Mouse (Mus musculus) bone marrow macrophage, adult 2 months (primary cell): ENCODE data around the gene Cd5. TPM values are rescaled to one million over a fixed set of nuclear protein-coding genes. Genes with fewer than 3 reads are reported as not detected.

Experiments
- H3K27ac ChIP-seq: 2 replicates; pipeline ENCODE4 v1.5.1; 2012; ENCODE audit warnings: low read depth, low read length; ENCODE audit not compliant: insufficient read depth
- H3K4me1 ChIP-seq: 2 replicates; pipeline ENCODE4 v1.6.1; 2012; ENCODE audit warnings: low read length; ENCODE audit not compliant: control insufficient read depth, insufficient read depth
- H3K4me3 ChIP-seq: 2 replicates; pipeline ENCODE4 v1.5.1; 2012; ENCODE audit warnings: mild to moderate bottlenecking, low read length, moderate library complexity; ENCODE audit not compliant: insufficient read depth
- CTCF ChIP-seq: IDR thresholded peaks from 2 replicates; pipeline ENCODE4 v1.5.1; 2012; ENCODE audit warnings: low read depth, mild to moderate bottlenecking, low read length, moderate library complexity
- POLR2A ChIP-seq: IDR thresholded peaks from 2 replicates; pipeline ENCODE4 v1.6.1; 2012; ENCODE audit warnings: mild to moderate bottlenecking, low read depth, low read length, borderline replicate concordance
- polyA plus RNA-seq: library from polyadenylated mRNA; stranded (reverse); fragments of >200 nt; gene quantifications from 2 replicates; pipeline ENCODE4 v1.2.4, GENCODE M21; 2012; ENCODE audit not compliant: missing spikeins, insufficient read depth, insufficient read length

Cd5 gene
- polyA plus RNA-seq, 1 experiment = not detected

GRCm38 (mm10) chr19:10773384-10773783 lies 34.6 kb upstream of the Cd5 start:
- TF ChIP-seq POLR2A = no peak
- TF ChIP-seq CTCF = no peak
- Histone ChIP-seq H3K27ac (no peak overlapping the region), H3K4me3 (no peak overlapping the region), H3K4me1 (no peaks in the 10 kb centered on the region)

- Histone ChIP-seq H3K4me1 (no peaks in the 10 kb centered on the region), H3K27ac (no peak overlapping the region), H3K4me3 (no peak overlapping the region)
- TF ChIP-seq CTCF (no peak), POLR2A (no peak)
These were observed 34.1 kb upstream of the Cd5 start for GRCm38 (mm10) chr19:10772866-10773265.

DNA sequence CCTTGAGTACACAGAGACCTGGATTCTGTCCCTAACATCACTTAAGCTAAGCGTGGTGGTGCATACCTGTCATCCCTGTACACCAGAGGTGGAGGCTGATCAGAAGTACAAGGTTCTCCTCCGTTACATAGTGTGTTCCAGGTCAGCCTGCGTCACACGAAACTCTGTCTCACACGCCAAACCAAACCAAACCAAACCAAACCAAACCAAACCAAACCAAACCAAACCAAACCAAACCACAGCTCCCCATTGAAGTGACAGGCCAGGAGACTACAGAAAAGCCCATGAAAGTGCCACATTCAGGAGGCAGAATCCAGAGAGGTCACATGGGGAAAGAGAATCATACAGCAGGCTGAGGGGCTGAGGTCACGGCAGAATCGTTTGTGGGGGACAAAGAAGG lies 33.2 kb upstream of the Cd5 start:
- H3K27ac ChIP-seq = no peak overlapping the region
- H3K4me3 ChIP-seq = no peak overlapping the region
- TF ChIP-seq POLR2A (no peak), CTCF (no peak)
- no peaks in the 10 kb centered on the region for H3K4me1 ChIP-seq

- no peaks in the 10 kb centered on the region for H3K4me1 ChIP-seq
- no peak overlapping the region for H3K27ac ChIP-seq
- no peak for TF ChIP-seq POLR2A
- TF ChIP-seq CTCF = no peak
- H3K4me3 ChIP-seq = no peak overlapping the region
These were observed 30.8 kb upstream of the Cd5 start for GRCm38 (mm10) chr19:10769429-10770195.

DNA sequence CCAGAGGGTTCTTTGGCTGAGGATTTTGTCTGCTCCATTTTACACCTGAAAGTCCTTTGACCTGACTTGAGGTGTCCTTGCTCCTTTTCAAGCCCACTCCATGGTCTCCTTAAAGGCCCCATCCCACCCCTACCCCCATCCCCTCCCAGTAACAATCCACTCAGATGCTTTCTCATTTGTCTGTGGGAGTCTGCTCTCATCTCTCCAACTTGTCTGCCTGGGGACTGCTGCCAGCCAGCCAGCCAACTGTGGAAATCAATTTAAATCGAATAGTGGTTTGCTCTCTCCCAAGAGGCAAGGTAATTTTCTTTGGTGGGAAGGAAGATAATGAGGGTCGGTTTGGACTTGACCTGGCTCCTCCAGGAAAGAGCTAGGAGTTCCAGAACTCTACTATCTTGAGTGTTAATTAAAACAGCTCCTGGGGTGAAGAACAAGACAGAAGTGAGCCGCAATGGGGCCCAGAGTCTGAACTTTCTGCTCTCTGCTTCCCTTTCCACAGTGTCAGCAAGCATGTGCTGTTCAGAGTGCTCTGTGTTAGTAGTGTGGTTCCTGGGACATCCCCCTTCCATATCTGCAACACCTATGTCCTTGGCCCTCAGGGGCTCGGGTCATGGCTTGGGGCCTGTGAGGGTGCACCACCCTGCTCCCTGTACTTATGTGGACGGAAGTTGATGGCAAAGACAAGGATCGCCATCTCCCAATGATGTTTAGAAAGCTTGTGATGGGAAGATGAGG lies 30.1 kb upstream of the Cd5 start:
- Histone ChIP-seq H3K4me3 (no peak overlapping the region), H3K27ac (no peak overlapping the region), H3K4me1 (no peaks in the 10 kb centered on the region)
- TF ChIP-seq POLR2A = no peak
- no peak for TF ChIP-seq CTCF

DNA sequence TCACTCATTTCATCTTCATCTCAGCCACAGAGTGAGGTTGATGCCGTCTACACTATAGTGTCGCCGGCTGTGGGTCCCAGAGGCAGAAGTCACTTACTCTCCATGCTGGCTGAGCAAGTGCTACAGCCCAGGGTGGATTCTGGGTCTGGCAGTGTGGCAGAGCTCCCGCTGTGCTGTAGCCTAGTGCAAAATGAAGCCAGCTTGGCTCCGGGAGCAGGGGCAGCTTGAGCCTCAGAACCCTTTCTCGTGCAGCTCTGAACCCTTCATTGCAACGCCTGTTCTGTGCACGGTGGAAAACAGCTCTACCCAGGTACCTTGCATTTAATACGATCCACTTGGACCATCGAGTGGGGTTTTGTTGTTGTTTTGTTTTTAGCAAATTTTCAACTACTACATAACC lies 28.8 kb upstream of the Cd5 start:
- no peak overlapping the region for H3K4me3 ChIP-seq
- no peak overlapping the region for H3K27ac ChIP-seq
- TF ChIP-seq POLR2A (no peak), CTCF (no peak)
- no peaks in the 10 kb centered on the region for H3K4me1 ChIP-seq

DNA sequence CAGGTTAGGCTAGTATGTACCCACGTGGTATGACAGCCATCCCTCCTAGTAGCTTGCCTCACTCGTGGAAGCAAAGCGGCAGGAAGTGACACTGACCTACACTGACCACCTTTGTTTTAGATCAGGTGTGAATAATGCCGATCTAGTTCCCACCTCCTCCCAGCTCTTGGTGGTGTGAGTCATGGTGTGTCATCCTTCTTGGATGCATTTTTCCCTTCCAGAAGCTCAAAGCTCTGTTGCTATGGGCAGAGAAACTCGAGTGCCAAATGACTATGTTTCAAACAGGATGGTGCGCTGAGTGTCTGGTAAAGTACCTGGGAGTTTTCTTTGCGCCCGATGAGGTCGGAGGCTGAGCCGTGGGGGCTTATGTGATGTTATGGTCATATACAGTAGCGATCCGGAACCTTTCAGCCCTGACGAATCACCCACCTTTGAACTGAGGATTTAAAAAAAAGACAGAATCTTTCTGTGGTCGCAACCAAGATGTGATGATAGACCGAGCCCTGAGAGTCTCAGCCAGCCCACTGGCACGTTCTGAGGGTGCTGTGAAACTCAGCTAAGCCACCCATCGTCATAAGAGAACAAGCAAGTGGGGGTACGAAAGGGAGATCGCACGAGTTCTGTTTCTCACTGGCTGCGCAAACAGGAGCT lies 24.7 kb upstream of the Cd5 start:
- H3K27ac ChIP-seq = no peak overlapping the region
- no peak overlapping the region for H3K4me3 ChIP-seq
- H3K4me1 ChIP-seq = peaks cover 22% of the 10 kb centered on the region
- TF ChIP-seq POLR2A = no peak
- TF ChIP-seq CTCF = no peak

DNA sequence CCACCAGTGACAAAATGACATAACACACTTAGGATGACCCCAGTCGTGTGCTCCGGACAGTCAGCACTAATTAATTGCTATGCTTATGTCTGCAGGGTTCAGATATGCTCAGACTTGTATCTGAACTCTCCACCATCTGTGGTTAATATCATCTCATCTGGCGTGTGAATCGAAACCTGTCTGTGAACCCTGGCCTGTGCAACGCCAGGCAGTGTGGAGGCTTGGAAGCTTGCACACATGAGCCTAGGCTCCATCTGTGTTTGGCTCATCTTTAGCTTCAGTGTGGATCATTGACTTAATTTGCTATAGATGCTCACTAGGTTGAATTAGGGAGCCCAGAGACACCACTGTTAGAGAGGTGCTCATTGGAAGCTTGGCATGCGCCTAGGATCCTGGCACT lies 23.7 kb upstream of the Cd5 start:
- Histone ChIP-seq H3K4me3 (no peak overlapping the region), H3K27ac (no peak overlapping the region), H3K4me1 (peaks cover 26% of the 10 kb centered on the region)
- TF ChIP-seq POLR2A (no peak), CTCF (no peak)

- no peak overlapping the region for H3K27ac ChIP-seq
- TF ChIP-seq CTCF (no peak), POLR2A (no peak)
- peaks cover 26% of the 10 kb centered on the region for H3K4me1 ChIP-seq
- no peak overlapping the region for H3K4me3 ChIP-seq
These were observed 23.1 kb upstream of the Cd5 start for GRCm38 (mm10) chr19:10761794-10762415.
